Mouse (Mus musculus) induced T-regulatory cell, adult 2 months (primary cell): Measurements from ENCODE around the gene Hspa5.
A peak's percentile ranks its signal among the peaks of the same experiment; 100 is the strongest.
"Not testable (repeated sequence)": the region's sequence is repeated elsewhere in the genome, so short reads cannot be mapped to it uniquely, and the experiment has no call there.

Source experiments
- DNase-seq: peaks from one replicate; pipeline ENCODE4 v3.0.0-alpha.2; 2012; ENCODE audit warnings: low read depth

Gene Hspa5

DNA sequence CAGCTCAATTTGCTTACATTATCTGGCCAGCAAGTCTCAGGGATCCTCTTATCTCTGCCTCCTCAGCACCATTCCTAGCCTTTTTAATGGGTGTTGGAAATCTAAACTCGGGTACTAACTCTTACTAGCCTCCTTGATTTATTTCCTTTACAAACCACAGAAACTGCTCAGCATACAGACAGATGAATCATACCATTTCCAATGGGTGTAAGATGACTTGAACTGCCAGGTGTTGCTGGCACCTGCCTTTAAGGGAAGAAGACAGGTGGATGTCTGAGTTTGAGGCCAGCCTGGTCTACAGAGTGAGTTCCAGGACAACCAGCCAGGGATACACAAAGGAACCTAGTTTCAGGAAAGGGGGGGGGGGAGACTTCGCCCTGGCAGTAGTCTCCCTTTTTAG lies 36.3 kb downstream of the Hspa5 start:
- DNase-seq = no peak

DNA sequence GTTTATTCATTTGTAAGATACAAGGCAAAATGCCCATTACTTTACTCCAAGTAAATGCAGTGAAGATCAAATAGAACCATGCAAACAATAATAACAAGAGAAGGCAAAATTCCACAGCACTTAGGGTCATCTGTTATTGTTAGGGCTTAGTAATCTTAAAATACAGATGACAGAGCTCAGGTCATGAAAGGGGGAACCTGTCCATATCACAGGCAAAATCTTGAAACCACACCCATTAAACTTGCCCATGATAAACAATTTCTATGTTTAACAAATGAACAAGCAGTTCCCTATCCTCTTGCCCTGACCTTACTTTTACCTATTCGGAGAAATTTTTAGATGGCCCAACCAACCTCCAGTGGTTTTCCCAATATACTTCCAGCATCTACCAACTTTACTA lies 37.8 kb downstream of the Hspa5 start:
- no peak for DNase-seq

DNA sequence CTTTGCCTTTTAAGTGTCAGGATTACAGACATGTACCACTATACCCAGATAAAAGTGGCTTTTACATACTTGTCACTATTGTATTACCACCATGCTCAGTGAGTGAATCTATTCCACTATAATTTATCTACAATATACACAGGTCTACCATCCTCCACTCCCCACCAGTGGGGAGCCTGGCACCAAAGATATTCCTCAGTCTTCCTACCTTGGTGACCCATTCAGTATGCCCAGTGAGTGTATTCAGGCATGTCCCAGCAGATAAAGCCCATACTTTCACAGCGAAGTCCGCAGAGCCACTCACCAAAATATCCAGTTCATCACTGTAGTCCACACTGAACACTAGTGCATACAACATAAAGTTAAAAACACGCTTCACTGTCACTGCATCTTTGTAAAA lies 39.0 kb downstream of the Hspa5 start:
- DNase-seq = no peak

DNA sequence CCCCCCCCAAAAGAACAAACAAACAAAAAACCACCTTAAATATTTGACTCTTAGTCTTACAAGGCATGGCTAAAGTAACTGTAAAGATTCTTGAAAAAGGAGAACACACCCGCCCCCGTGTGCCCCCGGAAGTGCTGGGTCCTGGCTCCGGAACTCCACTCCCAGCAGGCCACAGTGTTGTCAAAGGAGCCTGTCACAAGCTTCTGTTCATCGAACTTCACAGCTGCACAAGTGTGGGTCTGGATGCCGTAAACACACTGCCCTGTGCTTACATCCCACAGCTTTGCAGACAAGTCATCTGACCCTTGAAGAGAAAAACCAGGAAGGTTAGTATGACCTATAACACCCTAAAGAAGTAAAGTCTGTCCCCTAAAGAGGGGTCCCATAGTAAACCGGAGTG lies 40.9 kb downstream of the Hspa5 start:
- DNase-seq = no peak

DNA sequence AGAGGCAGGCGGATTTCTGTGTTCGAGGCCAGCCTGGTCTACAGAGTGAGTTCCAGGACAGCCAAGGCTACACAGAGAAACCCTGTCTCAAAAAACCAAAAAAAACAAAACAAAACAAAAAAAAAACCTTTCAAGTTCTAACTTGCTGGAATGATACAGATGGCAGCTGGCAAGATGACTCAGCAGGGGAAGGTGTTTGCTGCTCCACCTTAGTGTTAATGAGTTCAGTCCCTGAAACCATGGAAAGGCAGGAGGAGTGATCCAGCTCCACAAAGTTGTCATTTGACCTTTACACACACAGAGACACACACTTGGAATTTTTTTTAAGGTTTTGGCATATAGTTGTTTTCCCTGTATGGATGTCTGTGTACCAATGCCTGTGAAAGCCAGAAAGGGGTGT lies 44.1 kb downstream of the Hspa5 start:
- DNase-seq = not testable (repeated sequence)

DNA sequence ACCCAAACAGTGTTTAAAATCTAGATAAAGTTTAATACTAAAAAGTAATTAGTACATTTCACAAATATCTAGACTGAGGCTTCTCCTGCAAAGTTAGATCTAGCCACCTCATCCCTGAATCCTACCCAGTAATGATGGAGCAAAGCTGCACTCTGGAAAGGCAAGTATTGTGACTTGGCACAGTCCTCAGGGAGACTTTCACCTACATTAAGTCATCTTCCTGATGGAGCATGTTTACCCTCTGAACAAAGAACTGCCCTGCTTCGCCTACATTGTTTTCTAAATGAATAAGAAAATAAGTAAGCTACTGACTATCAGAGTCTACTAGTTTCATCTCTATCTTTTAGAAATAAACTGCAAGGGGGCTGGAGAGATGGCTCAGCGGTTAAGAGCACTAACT lies 46.7 kb downstream of the Hspa5 start:
- no peak for DNase-seq

DNA sequence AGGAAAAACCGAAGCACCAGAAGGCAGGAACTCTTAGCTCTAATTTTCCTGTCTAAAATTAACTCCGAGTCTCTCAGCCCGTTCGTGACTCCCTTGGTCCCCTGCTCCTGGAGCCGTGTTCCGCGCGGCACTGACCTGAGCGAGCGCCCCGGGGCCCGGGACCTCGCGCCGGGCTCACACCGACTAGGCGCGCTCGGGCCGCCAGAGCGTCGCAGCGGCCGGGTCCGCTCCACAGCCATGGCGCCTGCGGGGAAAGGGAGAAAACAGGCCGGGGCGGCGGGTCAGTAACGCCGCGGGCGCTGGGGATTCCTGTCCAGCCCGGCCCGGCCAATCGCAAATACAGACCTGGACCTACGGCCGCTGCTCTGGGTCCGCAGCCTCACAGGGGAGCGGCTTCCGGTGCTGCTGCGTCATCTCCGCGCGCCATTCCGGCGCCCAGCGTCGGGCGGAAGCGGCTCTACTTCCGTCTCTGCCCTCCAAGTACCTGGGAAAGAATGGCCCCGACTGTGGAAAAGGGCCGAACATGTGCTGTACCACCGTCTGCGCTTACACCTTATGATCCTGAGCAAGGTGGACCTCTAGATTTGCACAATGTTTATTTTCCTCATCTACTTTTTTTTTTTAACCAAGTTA lies 54.2 kb downstream of the Hspa5 start, which contains the start of gene Fbxw2:
Gene Fbxw2 (minus strand): TSS at position 485 of the 633 bp plus-strand sequence.
- peak; percentile 93 for DNase-seq

DNA sequence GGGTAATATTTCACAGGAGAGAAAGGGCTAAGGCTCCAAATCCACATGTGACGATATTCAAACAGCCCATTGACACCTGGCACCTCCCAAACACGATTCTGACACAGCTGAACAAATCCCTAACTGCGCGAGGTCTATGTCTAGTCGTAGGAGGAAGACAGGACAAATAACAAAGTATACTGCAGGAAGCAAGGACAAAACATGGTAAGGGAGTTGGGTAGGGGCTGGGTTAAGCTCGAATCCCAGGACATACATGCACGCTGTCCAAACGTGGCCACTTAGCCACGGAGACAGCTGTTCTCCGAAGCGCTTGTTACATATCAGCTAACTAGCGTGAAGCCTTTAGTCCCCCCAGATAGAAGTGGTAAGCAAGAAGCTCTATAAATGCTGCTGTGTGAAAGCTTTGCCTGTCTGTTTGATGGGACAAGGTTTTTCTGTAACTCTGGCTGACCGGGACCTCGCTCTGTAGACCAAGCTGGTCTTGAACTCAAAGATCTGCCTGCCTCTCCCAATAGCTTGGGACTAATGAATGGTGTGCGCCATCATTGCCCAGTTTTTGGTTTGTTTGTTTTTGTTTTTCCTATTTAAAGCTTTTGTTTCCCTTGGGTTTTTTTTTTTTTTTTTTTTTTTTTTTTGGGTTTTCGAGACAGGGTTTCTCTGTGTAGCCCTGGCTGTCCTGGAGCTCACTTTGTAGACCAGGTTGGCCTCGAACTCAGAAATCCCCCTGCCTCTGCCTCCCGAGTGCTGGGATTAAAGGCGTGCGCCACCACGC lies 54.9 kb downstream of the Hspa5 start:
- no peak for DNase-seq
